Mouse (Mus musculus) forebrain, embryonic 14.5 days (tissue): Measurements from ENCODE around the gene Txnip. TPM values are rescaled to one million over a fixed set of nuclear protein-coding genes. Genes with fewer than 3 reads are reported as not detected.

Experiments
- ATAC-seq: fragments of 200-750 bp; cut with Nextera tagmentation; 2 replicates; pipeline ENCODE4 v1.8.0; 2017; ENCODE audit warnings: mild to moderate bottlenecking, moderate library complexity
- DNase-seq: peaks from one replicate; pipeline ENCODE4 v3.0.0-alpha.2; 2015; ENCODE audit warnings: low spot score
- H3K27ac ChIP-seq: fragments of 300-500 bp; sonication (generic); 2 replicates; pipeline ENCODE4 v1.5.1; 2014; ENCODE audit warnings: low read depth, mild to moderate bottlenecking, control low read depth, low read length, moderate library complexity
- H3K27me3 ChIP-seq: fragments of 300-500 bp; sonication (generic); replicated peaks from 2 replicates; pipeline ENCODE4 v1.6.1; 2014; ENCODE audit warnings: low read length, control low read depth, mixed read lengths; ENCODE audit not compliant: control insufficient read depth, insufficient read depth
- H3K36me3 ChIP-seq: fragments of 300-500 bp; sonication (generic); 2 replicates; pipeline ENCODE4 v1.6.1; 2014; ENCODE audit warnings: low read length, control low read depth; ENCODE audit not compliant: control insufficient read depth, insufficient read depth
- H3K4me1 ChIP-seq: fragments of 300-500 bp; sonication (generic); 2 replicates; pipeline ENCODE4 v1.6.1; 2014; ENCODE audit warnings: antibody characterized with exemption, low read length, control low read depth; ENCODE audit not compliant: control insufficient read depth, insufficient read depth
- H3K4me2 ChIP-seq: fragments of 300-500 bp; sonication (generic); 2 replicates; pipeline ENCODE4 v1.6.1; 2014; ENCODE audit warnings: mild to moderate bottlenecking, control low read depth, low read length
- H3K4me3 ChIP-seq: fragments of 300-500 bp; sonication (generic); 2 replicates; pipeline ENCODE4 v1.5.1; 2014; ENCODE audit warnings: low read depth, low read length, control low read depth
- H3K9ac ChIP-seq: fragments of 300-500 bp; sonication (generic); 2 replicates; pipeline ENCODE4 v1.6.1; 2014; ENCODE audit warnings: mild to moderate bottlenecking, low read length, control low read depth, moderate library complexity
- H3K9me3 ChIP-seq: fragments of 300-500 bp; sonication (generic); replicated peaks from 2 replicates; pipeline ENCODE4 v1.6.1; 2016; ENCODE audit warnings: low read length, control low read depth, mixed read lengths; ENCODE audit not compliant: control insufficient read depth
- WGBS: fragments of 180-500 bp; shearing (Covaris S2); extraction: QIAGEN DNeasy Blood & Tissue Kit; methylation state at CpG from one replicate; pipeline ENCODE4 v1.1.7; 2014; 5-methylcytosine and 5-hydroxymethylcytosine counted together
- polyA plus RNA-seq: library from polyadenylated mRNA; unstranded; fragments of >200 nt; fragmentation: Nextera tagmentation; extraction: Ambion mirVana; gene quantifications from 2 replicates; pipeline ENCODE4 v1.2.1, GENCODE M21; 2014

Gene Txnip
- polyA plus RNA-seq, 1 experiment from 2014 or later, result 79.0 TPM

DNA sequence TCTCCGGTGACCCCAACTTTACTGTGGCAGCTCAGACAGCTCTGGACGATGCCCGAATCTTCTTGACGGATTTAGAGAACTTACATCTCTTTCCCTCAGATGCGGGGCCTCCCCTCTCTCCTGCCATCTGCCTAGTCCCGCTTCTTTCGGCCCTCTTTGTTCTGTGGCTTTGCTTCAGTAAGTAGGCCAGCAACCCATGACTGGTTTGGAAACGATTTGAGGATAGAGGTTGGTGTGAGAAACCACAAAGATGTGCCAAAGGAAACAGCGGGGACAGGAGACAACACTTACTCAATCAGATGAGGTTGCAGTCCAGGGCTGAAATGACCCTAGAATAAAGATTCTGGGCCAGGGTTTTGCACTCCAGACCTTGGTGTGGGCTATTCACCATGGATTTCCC, 29.3 kb upstream of the Txnip start:
- Histone ChIP-seq H3K4me1 (peaks cover 4% of the 10 kb centered on the region; the same call in 1 of the 2 replicates), H3K9me3 (no peaks in the 10 kb centered on the region), H3K4me3 (no peak overlapping the region), H3K36me3 (no peaks in the 10 kb centered on the region), H3K4me2 (no peak overlapping the region), H3K27me3 (peaks cover 18% of the 10 kb centered on the region; the same call in 1 of the 2 replicates), H3K9ac (no peak overlapping the region), H3K27ac (no peak overlapping the region)
- WGBS, result 54% methylated on average over 9 of the region's 9 CpGs
- ATAC-seq, result no peak
- no peak for DNase-seq

GRCm38 (mm10) chr3:96532050-96532449, 25.7 kb upstream of the Txnip start:
- no peaks in the 10 kb centered on the region for H3K9me3 ChIP-seq
- H3K4me3 ChIP-seq, result no peak overlapping the region
- DNase-seq (no peak), ATAC-seq (no peak)
- H3K27ac ChIP-seq, result no peak overlapping the region
- 75% methylated on average over 7 of the region's 7 CpGs for WGBS
- H3K4me2 ChIP-seq, result no peak overlapping the region
- no peaks in the 10 kb centered on the region for H3K36me3 ChIP-seq
- H3K9ac ChIP-seq, result no peak overlapping the region
- H3K4me1 ChIP-seq, result peaks cover 4% of the 10 kb centered on the region; the same call in 1 of the 2 replicates
- H3K27me3 ChIP-seq, result 0 out of 2 replicates have a peak, but pooled peaks cover 10% of the 10 kb centered on the region

GRCm38 (mm10) chr3:96534300-96534699, 23.5 kb upstream of the Txnip start:
- no peak overlapping the region for H3K4me3 ChIP-seq
- no peaks in the 10 kb centered on the region for H3K4me1 ChIP-seq
- H3K36me3 ChIP-seq, result no peaks in the 10 kb centered on the region
- WGBS, result 54% methylated on average over 2 of the region's 2 CpGs
- H3K9me3 ChIP-seq, result no peaks in the 10 kb centered on the region
- no peak overlapping the region for H3K9ac ChIP-seq
- ATAC-seq (no peak), DNase-seq (no peak)
- H3K27ac ChIP-seq, result no peak overlapping the region
- H3K4me2 ChIP-seq, result no peak overlapping the region
- no peaks in the 10 kb centered on the region for H3K27me3 ChIP-seq

DNA sequence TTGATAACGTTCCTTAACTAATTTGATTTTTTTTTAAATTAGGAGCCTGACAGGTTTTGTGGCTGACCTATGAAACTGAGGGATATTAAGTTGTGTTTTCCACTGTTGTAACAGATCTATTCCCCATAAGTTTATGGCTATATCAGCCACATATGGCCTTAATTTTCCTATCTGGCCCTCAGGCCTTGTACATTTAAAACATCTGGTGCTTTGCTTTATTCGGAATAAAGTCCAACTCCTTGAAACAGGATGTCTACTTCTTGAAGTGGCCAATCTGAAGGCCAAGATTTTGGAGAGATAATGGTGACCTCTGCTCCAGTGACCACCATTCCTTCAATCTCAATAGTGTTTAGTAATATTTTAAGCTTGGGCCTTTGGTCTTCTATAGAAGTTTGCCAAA, 18.4 kb upstream of the Txnip start:
- 83% methylated on average over 2 of the region's 2 CpGs for WGBS
- Histone ChIP-seq H3K9ac (no peak overlapping the region), H3K4me3 (no peak overlapping the region), H3K36me3 (no peaks in the 10 kb centered on the region), H3K27me3 (no peaks in the 10 kb centered on the region), H3K27ac (no peak overlapping the region), H3K4me1 (no peaks in the 10 kb centered on the region), H3K9me3 (no peaks in the 10 kb centered on the region), H3K4me2 (no peak overlapping the region)
- no peak for DNase-seq
- no peak for ATAC-seq

DNA sequence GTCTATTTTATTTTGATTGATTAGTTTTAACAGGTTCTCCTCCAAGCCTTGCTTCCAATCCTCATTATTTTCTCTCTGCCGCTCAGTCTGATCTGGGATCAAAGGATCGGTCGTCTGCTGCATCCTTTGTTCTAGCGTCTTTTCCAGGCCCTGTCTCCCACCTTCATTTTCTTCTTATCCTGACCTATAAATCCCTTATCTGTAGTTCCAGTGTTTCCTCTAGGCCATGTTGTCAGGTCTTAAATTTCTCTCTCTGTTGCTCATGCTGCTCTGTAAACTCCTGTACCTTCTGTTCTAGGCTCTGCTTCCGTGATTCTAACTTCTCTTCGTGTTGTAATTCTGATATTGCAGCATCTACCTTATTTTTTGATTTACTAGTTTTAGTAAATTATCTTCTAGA, 17.0 kb upstream of the Txnip start:
- Histone ChIP-seq H3K9me3 (no peaks in the 10 kb centered on the region), H3K27ac (no peak overlapping the region), H3K4me1 (no peaks in the 10 kb centered on the region), H3K27me3 (no peaks in the 10 kb centered on the region), H3K4me2 (no peak overlapping the region), H3K36me3 (no peaks in the 10 kb centered on the region), H3K9ac (no peak overlapping the region), H3K4me3 (no peak overlapping the region)
- DNase-seq (no peak), ATAC-seq (no peak)
- 28% methylated on average over 6 of the region's 6 CpGs for whole genome bisulfite sequencing

GRCm38 (mm10) chr3:96541328-96542078, 16.3 kb upstream of the Txnip start:
- Histone ChIP-seq H3K9ac (0 out of 2 replicates have a peak overlapping the region, but pooled peaks have one; percentile 29), H3K27me3 (no peaks in the 10 kb centered on the region), H3K4me3 (no peak overlapping the region), H3K9me3 (no peaks in the 10 kb centered on the region), H3K27ac (no peak overlapping the region), H3K36me3 (no peaks in the 10 kb centered on the region), H3K4me1 (no peaks in the 10 kb centered on the region), H3K4me2 (no peak overlapping the region)
- DNase-seq (peak; percentile 45), ATAC-seq (no peak)
- 20% methylated on average over 14 of the region's 14 CpGs for WGBS

GRCm38 (mm10) chr3:96542554-96542953, 15.2 kb upstream of the Txnip start:
- Histone ChIP-seq H3K4me2 (no peak overlapping the region), H3K4me3 (no peak overlapping the region), H3K27me3 (no peaks in the 10 kb centered on the region), H3K4me1 (no peaks in the 10 kb centered on the region), H3K9me3 (no peaks in the 10 kb centered on the region), H3K36me3 (no peaks in the 10 kb centered on the region), H3K9ac (no peak overlapping the region), H3K27ac (no peak overlapping the region)
- DNase-seq, result peak; percentile 27
- 79% methylated on average over 8 of the region's 8 CpGs for WGBS
- ATAC-seq, result no peak

- Histone ChIP-seq H3K9me3 (no peaks in the 10 kb centered on the region), H3K27ac (no peak overlapping the region), H3K4me2 (no peak overlapping the region), H3K9ac (no peak overlapping the region), H3K4me1 (no peaks in the 10 kb centered on the region), H3K27me3 (no peaks in the 10 kb centered on the region), H3K36me3 (no peaks in the 10 kb centered on the region), H3K4me3 (no peak overlapping the region)
- ATAC-seq, result no peak
- WGBS, result 91% methylated on average over 11 of the region's 11 CpGs
- DNase-seq, result no peak
Measured at GRCm38 (mm10) chr3:96543345-96543744, 14.4 kb upstream of the Txnip start.

- Histone ChIP-seq H3K9ac (no peak overlapping the region), H3K4me1 (no peaks in the 10 kb centered on the region), H3K27me3 (no peaks in the 10 kb centered on the region), H3K36me3 (no peaks in the 10 kb centered on the region), H3K9me3 (no peaks in the 10 kb centered on the region), H3K27ac (no peak overlapping the region), H3K4me2 (no peak overlapping the region), H3K4me3 (no peak overlapping the region)
- DNase-seq, result no peak
- ATAC-seq, result no peak
- 42% methylated on average over 1 of the region's 1 CpGs for WGBS
Measured at GRCm38 (mm10) chr3:96545565-96545964, 12.2 kb upstream of the Txnip start.
